Mouse (Mus musculus) midbrain, embryonic 15.5 days (tissue): ENCODE results near the gene Mtmr3. TPM values are rescaled to one million over a fixed set of nuclear protein-coding genes. Genes with fewer than 3 reads are reported as not detected.

Experiments
- ATAC-seq: fragments of 200-750 bp; cut with Nextera tagmentation; replicated peaks from 2 replicates; pipeline ENCODE4 v1.8.0; 2017; ENCODE audit warnings: moderate TSS enrichment
- H3K27ac ChIP-seq: fragments of 300-500 bp; sonication (generic); 2 replicates; pipeline ENCODE4 v1.5.1; 2015; ENCODE audit warnings: mild to moderate bottlenecking, inconsistent platforms
- H3K27me3 ChIP-seq: fragments of 300-500 bp; sonication (generic); replicated peaks from 2 replicates; pipeline ENCODE4 v1.6.1; 2015; ENCODE audit warnings: inconsistent platforms
- H3K36me3 ChIP-seq: fragments of 300-500 bp; sonication (generic); replicated peaks from 2 replicates; pipeline ENCODE4 v1.6.1; 2015; ENCODE audit warnings: inconsistent platforms
- H3K4me1 ChIP-seq: fragments of 300-500 bp; sonication (generic); 2 replicates; pipeline ENCODE4 v1.6.1; 2015; ENCODE audit warnings: inconsistent platforms
- H3K4me2 ChIP-seq: fragments of 300-500 bp; sonication (generic); 2 replicates; pipeline ENCODE4 v1.6.1; 2015; ENCODE audit warnings: inconsistent platforms, mild to moderate bottlenecking, moderate library complexity
- H3K4me3 ChIP-seq: fragments of 300-500 bp; sonication (generic); 2 replicates; pipeline ENCODE4 v1.5.1; 2015; ENCODE audit warnings: mild to moderate bottlenecking, inconsistent platforms
- H3K9ac ChIP-seq: fragments of 300-500 bp; sonication (generic); 2 replicates; pipeline ENCODE4 v1.6.1; 2015; ENCODE audit warnings: mild to moderate bottlenecking, inconsistent platforms
- H3K9me3 ChIP-seq: fragments of 300-500 bp; sonication (generic); 2 replicates; pipeline ENCODE4 v1.6.1; 2016; ENCODE audit warnings: inconsistent platforms
- WGBS: fragments of 180-500 bp; shearing (Covaris S2); methylation state at CpG from one replicate; pipeline ENCODE4 v1.1.7; 2015; ENCODE audit warnings: mixed read lengths; 5-methylcytosine and 5-hydroxymethylcytosine counted together
- polyA plus RNA-seq: library from polyadenylated mRNA; unstranded; fragments of >200 nt; fragmentation: Nextera tagmentation; extraction: Ambion mirVana; gene quantifications from 2 replicates; pipeline ENCODE4 v1.2.1, GENCODE M21; 2015

Mtmr3 gene
- polyA plus RNA-seq, 1 experiment from 2014 or later = 42.1 TPM

DNA sequence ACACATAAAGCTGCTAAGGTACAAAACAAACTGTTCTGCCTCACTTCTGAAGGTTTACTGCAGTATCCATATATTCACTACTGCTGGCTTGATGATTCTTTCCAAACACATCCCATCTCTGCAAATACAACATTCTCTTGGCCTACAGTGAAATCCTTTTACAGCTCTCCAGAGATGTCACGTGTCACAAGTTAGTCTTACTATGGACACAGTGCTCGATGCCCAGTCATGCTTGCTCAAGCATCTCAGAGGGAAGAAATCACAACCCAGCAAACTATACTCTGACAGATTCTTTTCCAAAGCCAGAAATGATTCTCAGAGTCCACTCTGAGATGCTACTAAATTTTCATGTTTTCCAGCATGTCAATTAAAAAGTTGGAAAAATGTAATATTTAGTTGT lies 95.2 kb downstream of the Mtmr3 start:
- H3K27ac ChIP-seq = no peak overlapping the region
- ATAC-seq = no peak
- no peaks in the 10 kb centered on the region for H3K4me1 ChIP-seq
- no peak overlapping the region for H3K9ac ChIP-seq
- no peaks in the 10 kb centered on the region for H3K9me3 ChIP-seq
- no peak overlapping the region for H3K4me2 ChIP-seq
- 80% methylated on average over 2 of the region's 2 CpGs for WGBS
- no peaks in the 10 kb centered on the region for H3K27me3 ChIP-seq
- no peak overlapping the region for H3K4me3 ChIP-seq
- H3K36me3 ChIP-seq = peaks cover 27% of the 10 kb centered on the region

DNA sequence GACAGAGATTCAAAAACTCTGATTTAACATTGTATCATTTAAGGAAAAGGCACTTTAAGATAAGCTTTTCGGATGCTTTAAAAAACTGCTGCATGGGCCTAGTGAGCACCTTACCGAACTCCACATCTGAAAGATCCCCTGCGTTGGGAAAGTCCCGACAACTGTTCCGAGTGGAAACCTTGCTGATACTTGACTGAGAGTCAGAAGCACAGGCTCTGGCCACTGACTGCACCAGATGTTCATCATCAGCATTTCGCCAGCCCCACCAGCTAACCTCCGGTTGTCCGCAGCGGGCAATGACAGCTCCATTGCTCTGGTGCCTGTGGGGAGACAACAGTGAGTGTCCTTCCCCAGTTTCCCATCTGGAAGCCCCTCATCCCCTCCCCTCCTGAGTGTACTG lies 95.9 kb downstream of the Mtmr3 start:
- ATAC-seq = no peak
- H3K27me3 ChIP-seq = no peaks in the 10 kb centered on the region
- H3K27ac ChIP-seq = no peak overlapping the region
- peaks cover 25% of the 10 kb centered on the region for H3K36me3 ChIP-seq
- H3K4me2 ChIP-seq = no peak overlapping the region
- no peak overlapping the region for H3K4me3 ChIP-seq
- H3K4me1 ChIP-seq = no peaks in the 10 kb centered on the region
- no peaks in the 10 kb centered on the region for H3K9me3 ChIP-seq
- 91% methylated on average over 9 of the region's 9 CpGs for WGBS
- no peak overlapping the region for H3K9ac ChIP-seq

DNA sequence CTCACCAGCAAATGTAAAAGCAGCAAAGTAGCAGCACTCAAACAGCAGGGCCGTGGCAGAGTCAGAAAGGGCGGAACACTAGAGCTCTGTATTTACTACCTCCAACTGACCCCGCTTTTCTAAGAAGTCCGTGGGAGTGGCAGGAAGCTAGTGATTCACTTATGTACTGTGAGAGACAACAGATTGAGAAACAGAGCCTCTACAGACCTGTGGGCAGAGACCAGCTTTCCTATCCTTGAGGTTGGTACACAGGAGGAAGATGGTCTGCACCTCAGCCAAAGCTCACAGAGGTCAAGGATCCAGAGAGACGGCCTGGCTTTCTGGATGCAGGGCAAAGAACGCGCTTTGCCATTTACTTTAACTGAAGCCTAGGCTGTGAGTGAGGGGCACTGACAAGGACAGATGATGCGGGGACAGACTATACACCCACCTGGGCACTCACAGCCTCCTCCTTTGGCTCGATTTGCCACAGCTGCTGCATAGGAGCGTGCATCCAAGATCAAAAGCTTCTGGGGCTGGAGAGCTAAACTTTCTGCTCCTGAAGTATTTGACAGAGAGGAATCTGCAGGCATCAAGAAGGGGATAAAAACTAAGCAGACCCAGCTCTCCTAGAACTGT lies 97.1 kb downstream of the Mtmr3 start:
- Histone ChIP-seq H3K4me1 (no peaks in the 10 kb centered on the region), H3K27me3 (no peaks in the 10 kb centered on the region), H3K36me3 (peaks cover 24% of the 10 kb centered on the region), H3K4me3 (no peak overlapping the region), H3K9ac (no peak overlapping the region), H3K4me2 (no peak overlapping the region), H3K9me3 (no peaks in the 10 kb centered on the region), H3K27ac (no peak overlapping the region)
- WGBS = 91% methylated on average over 10 of the region's 10 CpGs
- ATAC-seq = no peak

DNA sequence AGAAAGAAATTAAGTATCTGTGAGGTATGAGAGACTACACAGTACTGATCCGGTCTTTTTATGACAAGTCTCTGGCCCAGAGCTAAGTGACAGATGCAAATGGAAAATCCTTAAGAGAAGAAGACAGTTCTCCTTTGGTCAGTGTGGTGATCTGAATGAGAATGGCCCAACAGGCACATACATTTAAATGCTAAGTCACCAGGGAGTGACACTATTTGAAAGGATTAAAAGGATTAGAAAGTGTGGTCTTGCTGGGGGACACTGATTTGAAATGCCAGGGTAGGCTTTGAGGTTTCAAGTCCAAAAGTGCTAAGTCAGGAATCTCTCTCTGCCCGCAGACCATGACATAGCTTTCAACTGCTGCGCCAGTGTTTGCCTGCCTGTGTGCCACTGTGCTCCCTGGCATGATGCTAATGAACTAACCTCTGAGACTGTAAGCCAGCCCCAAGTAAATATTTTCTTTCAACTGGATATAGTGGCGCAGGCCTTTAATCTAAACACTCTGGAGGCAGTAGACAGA lies 99.6 kb downstream of the Mtmr3 start:
- H3K4me2 ChIP-seq = no peak overlapping the region
- H3K27me3 ChIP-seq = no peaks in the 10 kb centered on the region
- no peaks in the 10 kb centered on the region for H3K9me3 ChIP-seq
- no peak overlapping the region for H3K4me3 ChIP-seq
- ATAC-seq = no peak
- H3K36me3 ChIP-seq = peaks cover 44% of the 10 kb centered on the region
- no peak overlapping the region for H3K9ac ChIP-seq
- no peaks in the 10 kb centered on the region for H3K4me1 ChIP-seq
- no peak overlapping the region for H3K27ac ChIP-seq
- WGBS = 70% methylated on average over 4 of the region's 4 CpGs

DNA sequence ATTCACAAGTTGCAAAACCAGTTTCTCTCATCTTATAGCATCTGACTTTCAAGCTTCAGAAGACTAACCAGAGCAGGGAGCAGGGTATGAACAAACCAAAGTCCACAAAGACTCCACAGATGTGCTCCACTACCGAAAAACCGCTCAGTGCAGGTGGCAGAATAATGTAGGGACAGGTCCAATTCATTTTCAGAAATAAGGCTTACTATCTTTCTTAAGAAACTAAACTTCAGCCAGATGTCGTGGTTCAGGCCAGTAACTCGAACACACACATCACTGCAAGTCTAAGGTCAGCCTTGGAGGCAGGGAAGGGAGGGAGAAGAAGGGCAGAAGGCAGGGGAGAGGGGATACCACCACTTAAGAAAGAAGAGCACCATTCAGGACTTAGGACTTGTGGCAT lies 105.5 kb downstream of the Mtmr3 start:
- H3K27ac ChIP-seq = no peak overlapping the region
- H3K4me2 ChIP-seq = no peak overlapping the region
- 96% methylated on average over 4 of the region's 4 CpGs for WGBS
- peaks cover 70% of the 10 kb centered on the region for H3K36me3 ChIP-seq
- ATAC-seq = no peak
- H3K27me3 ChIP-seq = no peaks in the 10 kb centered on the region
- H3K9me3 ChIP-seq = no peaks in the 10 kb centered on the region
- no peak overlapping the region for H3K9ac ChIP-seq
- H3K4me3 ChIP-seq = no peak overlapping the region
- H3K4me1 ChIP-seq = no peaks in the 10 kb centered on the region

DNA sequence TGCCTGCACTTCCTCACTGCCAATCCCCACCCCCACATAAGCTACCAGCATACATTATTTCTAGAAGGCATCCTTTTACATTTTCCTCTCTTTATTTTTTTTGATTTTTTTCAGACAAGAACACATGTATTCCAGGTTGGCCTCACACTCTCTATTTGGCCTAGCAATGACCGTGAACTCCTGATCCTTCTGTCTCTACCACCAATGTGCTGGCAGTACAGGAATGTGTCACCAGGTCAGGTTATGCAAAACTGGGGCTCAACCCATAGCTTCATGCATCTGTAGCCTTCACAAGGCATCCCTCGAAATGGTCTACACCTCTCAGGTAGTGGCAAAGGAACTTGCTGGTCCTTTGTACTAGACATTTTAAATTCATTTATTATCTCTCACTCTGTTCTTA lies 105.9 kb downstream of the Mtmr3 start:
- H3K4me1 ChIP-seq = no peaks in the 10 kb centered on the region

DNA sequence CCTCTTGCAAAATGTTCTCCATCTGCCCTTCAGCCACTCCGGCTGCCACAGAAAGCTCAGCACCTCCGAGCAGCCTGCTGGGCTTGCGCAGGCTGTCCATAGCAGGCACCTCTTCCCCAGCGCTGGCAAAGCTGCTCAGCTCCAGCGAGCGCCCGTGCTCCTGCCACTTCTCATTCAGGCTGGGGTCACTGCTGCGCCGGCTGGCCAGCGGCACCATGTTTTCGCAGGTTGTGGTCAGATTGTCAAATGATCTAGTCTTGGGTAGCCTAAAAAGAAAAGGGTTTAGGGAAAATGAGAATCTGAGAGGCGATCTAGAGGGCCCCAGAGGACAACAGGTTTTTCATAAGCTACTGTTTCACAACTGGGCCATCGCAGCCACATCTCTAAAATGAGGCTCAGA lies 106.3 kb downstream of the Mtmr3 start:
- no peaks in the 10 kb centered on the region for H3K4me1 ChIP-seq
- no peak for ATAC-seq
- no peak overlapping the region for H3K4me3 ChIP-seq
- H3K36me3 ChIP-seq = peaks cover 70% of the 10 kb centered on the region
- no peaks in the 10 kb centered on the region for H3K9me3 ChIP-seq
- H3K4me2 ChIP-seq = no peak overlapping the region
- no peak overlapping the region for H3K9ac ChIP-seq
- no peak overlapping the region for H3K27ac ChIP-seq
- WGBS = 97% methylated on average over 13 of the region's 13 CpGs
- H3K27me3 ChIP-seq = no peaks in the 10 kb centered on the region

More for the DNA sequence above, 105.9 kb downstream of the Mtmr3 start:
- no peak overlapping the region for H3K4me3 ChIP-seq
- H3K4me2 ChIP-seq = no peak overlapping the region
- H3K36me3 ChIP-seq = peaks cover 70% of the 10 kb centered on the region
- H3K9me3 ChIP-seq = no peaks in the 10 kb centered on the region
- no peak overlapping the region for H3K27ac ChIP-seq
- 95% methylated on average over 2 of the region's 2 CpGs for WGBS
- H3K27me3 ChIP-seq = no peaks in the 10 kb centered on the region
- no peak for ATAC-seq
- no peak overlapping the region for H3K9ac ChIP-seq

DNA sequence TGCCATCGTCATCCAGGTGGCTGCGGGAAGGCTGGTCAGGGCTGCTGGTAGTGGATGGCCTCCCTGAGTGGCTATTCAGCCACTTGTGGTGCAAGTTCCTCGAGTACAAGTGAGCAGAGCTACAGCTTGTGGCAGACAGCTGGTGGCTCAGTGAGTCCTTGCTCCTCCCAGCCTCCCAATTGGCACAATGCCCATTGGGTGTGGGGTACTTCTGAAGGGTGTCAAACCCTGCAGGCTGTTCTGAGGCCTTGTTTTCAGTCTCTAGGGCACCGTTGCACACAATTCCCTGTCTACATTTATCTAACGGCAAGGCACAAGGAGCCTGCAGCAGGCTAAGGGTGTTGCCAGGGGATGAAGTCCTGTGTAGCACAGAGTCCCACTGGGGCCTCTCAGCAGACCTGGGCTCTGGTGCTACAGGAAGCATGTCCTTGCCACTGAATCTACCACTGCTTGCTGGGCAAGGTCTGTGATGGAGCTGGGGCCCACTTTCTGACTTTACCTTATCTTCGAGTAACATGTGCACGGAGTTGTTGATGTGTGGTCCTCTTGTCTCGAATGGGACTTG lies 107.2 kb downstream of the Mtmr3 start:
- H3K4me2 ChIP-seq = no peak overlapping the region
- H3K9ac ChIP-seq = no peak overlapping the region
- peaks cover 70% of the 10 kb centered on the region for H3K36me3 ChIP-seq
- H3K27ac ChIP-seq = no peak overlapping the region
- 78% methylated on average over 8 of the region's 8 CpGs for WGBS
- ATAC-seq = no peak
- H3K4me3 ChIP-seq = no peak overlapping the region
- H3K9me3 ChIP-seq = no peaks in the 10 kb centered on the region
- H3K4me1 ChIP-seq = no peaks in the 10 kb centered on the region
- H3K27me3 ChIP-seq = no peaks in the 10 kb centered on the region

DNA sequence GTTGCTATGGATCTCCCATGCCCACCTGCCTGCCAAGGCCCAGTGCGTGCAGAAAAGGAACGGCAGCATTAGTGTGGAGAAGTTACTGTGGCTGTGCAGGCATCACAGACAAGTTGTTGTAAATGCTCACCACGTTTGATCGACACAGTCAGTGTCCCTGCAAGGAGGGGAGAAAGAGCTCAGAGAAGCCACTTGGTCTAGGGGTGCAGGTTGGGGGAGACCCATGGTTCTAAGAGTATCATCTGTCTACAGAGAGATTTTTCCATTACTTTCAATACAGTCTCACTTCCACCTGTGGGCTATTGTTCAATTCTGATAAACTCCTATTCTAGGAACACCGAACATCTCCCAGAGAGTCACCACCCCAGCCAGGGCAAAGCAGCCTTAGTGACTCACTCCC lies 110.1 kb downstream of the Mtmr3 start:
- Histone ChIP-seq H3K36me3 (peaks cover 71% of the 10 kb centered on the region), H3K9me3 (no peaks in the 10 kb centered on the region), H3K27me3 (no peaks in the 10 kb centered on the region), H3K4me2 (no peak overlapping the region), H3K27ac (no peak overlapping the region), H3K9ac (no peak overlapping the region), H3K4me3 (no peak overlapping the region), H3K4me1 (no peaks in the 10 kb centered on the region)
- WGBS = 97% methylated on average over 5 of the region's 5 CpGs
- ATAC-seq = no peak

DNA sequence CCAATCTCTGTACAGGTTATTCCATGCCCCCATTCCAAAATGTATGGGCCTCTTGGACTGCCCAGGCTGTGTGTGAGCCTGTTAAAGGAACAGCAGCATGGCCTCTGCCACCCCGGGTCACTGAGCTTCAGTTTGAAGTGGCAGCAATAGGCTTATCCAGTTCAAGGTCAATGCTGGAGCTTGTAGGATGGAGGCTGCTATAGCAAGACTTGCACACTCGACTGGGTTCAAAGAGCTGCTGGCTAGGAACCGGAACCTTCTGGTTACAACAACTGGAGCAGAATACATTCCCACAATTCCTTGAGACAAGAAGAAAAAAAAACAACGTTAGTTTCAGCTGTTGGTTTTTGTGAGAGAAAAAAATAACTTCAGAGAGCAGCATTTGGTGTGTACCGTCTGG lies 112.0 kb downstream of the Mtmr3 start:
- Histone ChIP-seq H3K36me3 (peaks cover 56% of the 10 kb centered on the region), H3K4me3 (no peak overlapping the region), H3K27ac (no peak overlapping the region), H3K27me3 (no peaks in the 10 kb centered on the region), H3K9me3 (no peaks in the 10 kb centered on the region), H3K4me1 (no peaks in the 10 kb centered on the region), H3K4me2 (no peak overlapping the region), H3K9ac (no peak overlapping the region)
- whole genome bisulfite sequencing = 82% methylated on average over 5 of the region's 5 CpGs
- ATAC-seq = no peak

DNA sequence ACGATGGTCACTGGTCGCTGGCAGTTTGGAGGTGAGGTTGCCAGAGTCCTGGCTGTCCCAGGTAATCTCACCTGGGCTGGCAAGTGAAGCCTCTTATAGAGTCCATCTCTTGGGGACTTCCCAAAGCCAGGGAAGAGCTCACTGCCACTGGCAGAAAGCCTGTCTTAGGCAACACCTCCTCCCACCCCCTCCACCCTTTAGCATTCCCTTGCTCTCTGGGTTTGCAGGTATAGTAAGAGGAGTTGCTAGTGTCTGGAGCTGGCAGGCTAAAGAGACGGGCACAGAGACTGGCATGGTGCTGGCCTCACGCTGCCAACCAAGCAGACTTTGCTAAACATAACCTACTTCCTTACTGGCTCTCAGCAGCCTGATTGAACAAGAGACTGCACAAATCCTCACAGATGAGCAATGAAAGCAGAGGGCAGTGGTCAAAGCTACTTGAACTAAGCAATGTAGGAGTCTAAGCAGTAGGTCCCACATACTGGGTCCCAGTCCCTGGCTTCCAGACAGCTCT lies 118.4 kb downstream of the Mtmr3 start:
- WGBS = 88% methylated on average over 4 of the region's 4 CpGs
- H3K4me1 ChIP-seq = 0 out of 2 replicates have a peak, but pooled peaks cover 5% of the 10 kb centered on the region

DNA sequence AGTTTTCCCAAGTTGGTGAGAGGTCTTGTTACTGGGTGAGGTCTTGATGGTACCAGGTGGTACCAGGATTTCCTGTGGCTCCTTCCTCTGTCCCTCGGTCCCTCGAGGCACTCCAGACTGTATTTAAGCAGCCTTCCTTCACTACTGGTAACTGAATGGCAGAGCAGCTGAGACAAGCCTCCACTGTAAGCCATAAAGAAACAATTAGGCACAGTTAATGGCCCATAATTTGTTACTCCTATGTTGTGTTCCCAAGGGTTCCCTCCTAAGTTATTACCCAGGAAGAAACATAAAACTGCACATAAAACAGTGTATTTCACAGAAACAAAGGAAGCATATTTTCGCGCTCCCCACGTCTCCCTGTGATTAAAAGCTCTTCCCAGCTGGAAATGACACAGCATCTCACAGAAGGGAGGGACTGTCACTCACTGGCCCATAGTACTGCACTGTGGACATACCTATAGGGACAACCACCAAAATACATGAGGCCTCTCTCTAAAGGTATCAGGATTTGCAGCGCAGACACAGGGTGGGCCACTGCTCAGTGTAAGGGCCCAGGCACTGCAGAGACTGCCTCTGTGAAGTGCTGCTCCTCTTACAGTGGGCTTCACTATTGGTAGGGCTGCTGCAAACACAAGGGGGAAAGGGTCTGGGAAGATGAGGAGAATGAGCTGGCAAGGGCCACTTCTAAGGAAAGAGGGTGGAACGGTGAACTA lies 122.0 kb downstream of the Mtmr3 start:
- no peaks in the 10 kb centered on the region for H3K36me3 ChIP-seq
- H3K27ac ChIP-seq = no peak overlapping the region
- no peaks in the 10 kb centered on the region for H3K27me3 ChIP-seq
- no peak overlapping the region for H3K9ac ChIP-seq
- no peak overlapping the region for H3K4me2 ChIP-seq
- 0 out of 2 replicates have a peak, but pooled peaks cover 5% of the 10 kb centered on the region for H3K4me1 ChIP-seq
- 74% methylated on average over 7 of the region's 7 CpGs for WGBS
- H3K9me3 ChIP-seq = no peaks in the 10 kb centered on the region
- no peak overlapping the region for H3K4me3 ChIP-seq
- peak; percentile 48; the same call in 1 of the 2 replicates for ATAC-seq

More for the DNA sequence above, 118.4 kb downstream of the Mtmr3 start:
- Histone ChIP-seq H3K27ac (no peak overlapping the region), H3K36me3 (peaks cover 17% of the 10 kb centered on the region), H3K4me3 (no peak overlapping the region), H3K4me2 (no peak overlapping the region), H3K27me3 (no peaks in the 10 kb centered on the region), H3K9me3 (no peaks in the 10 kb centered on the region), H3K9ac (no peak overlapping the region)
- ATAC-seq = no peak
